Comparison of ENCODE assay signal across 17 mouse cellular contexts in genomic region chr7:111840826-111841225, GRCm38 (mm10).
"Had no signal": no experiment of that assay in that cellular context is flagged by ENCODE, and none has a peak within 500 bp of the region (broad histone marks: within the 10 kb centered on the region; RNA-seq: fewer than 3 reads in every experiment).

No protein-coding gene starts in this region.

- H3K27me3 ChIP-seq: lung, embryonic 15.5 days; megakaryocyte, embryonic 14.5 days; midbrain, embryonic 13.5 days; midbrain, embryonic 15.5 days; neural tube, embryonic 12.5 days had no signal

- DNase-seq: lung, adult 2 months; lung, postnatal 14 days; lung, postnatal 36 days; retina, postnatal 1 day; right cerebral cortex, adult 18-20 months; right cerebral cortex, postnatal 25 days; right cerebral cortex, postnatal 4 days; spleen, adult 18-20 months; thymus, adult 18-20 months; thymus, postnatal 14 days; thymus, postnatal 36 days had no signal

- ATAC-seq: lung, postnatal 0 days; midbrain, embryonic 13.5 days; midbrain, embryonic 15.5 days had no signal
